Mouse (Mus musculus) skeletal muscle tissue, adult 2 months (tissue): ENCODE results near the gene Dnaja2.

Experiments used
- DNase-seq: peaks from one replicate; pipeline ENCODE4 v3.0.0-alpha.2; 2012; ENCODE audit warnings: low read depth, low spot score

Gene Dnaja2

GRCm38 (mm10) chr8:85555181-85556145 lies at the start of gene Dnaja2:
TSS of gene Dnaja2 (minus strand) at chr8:85555344.
- DNase-seq = peak; percentile 87

GRCm38 (mm10) chr8:85604201-85604600 lies 49.1 kb upstream of the Dnaja2 start:
- no peak for DNase-seq

DNA sequence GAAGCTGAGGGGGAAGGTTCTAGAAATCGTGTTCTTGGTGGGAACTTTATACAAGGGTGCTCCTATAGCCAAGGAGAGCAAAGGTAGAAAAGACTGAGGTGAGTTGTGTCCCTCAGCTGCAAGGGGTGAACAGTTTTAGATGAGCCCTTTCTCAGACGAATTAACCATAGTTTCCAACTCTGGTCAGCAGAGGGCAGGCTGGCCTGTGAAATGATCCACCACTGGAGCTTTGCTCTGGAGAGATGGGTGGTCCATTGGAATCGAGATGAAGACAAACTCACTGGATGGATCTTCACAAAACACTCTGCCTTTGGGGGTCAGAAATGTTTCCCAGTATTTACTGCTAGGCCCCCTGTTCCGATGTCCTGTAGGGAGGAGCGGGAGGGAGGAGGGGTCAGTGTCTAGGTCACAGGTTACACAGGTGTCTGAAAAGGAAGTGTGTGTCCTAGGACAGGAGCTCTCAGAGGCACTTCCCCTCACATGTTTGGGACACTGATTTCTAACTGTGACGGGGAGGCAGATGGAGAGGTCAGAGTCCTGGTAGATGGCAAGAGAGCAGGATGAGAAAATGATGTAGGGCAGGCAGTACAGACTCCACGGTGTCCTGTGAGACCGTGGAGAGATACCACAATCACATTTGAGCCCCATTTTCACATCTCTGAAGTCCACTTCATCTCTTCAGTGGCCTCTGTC lies 48.2 kb upstream of the Dnaja2 start:
- no peak for DNase-seq

- no peak for DNase-seq
These were observed 47.6 kb upstream of the Dnaja2 start for GRCm38 (mm10) chr8:85602737-85603136.

DNA sequence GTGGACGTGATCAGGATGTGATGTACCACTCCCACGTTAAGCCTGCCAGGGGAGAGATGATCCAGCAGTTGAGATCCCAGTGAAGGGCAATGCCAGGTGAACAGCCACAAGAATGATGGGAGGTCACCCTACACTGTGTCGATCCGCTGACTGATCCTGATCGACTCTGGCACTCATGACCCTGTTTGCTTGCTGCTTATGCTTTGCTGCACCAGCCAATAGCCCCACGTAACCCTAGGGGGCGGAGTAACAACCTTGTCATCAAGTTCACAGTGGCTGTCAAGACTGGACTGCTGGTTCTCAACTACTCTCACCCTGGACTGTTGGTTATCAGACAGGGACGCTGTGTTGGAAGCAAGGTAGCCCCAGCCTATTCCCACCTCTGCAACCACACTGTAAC lies 46.6 kb upstream of the Dnaja2 start:
- no peak for DNase-seq

DNA sequence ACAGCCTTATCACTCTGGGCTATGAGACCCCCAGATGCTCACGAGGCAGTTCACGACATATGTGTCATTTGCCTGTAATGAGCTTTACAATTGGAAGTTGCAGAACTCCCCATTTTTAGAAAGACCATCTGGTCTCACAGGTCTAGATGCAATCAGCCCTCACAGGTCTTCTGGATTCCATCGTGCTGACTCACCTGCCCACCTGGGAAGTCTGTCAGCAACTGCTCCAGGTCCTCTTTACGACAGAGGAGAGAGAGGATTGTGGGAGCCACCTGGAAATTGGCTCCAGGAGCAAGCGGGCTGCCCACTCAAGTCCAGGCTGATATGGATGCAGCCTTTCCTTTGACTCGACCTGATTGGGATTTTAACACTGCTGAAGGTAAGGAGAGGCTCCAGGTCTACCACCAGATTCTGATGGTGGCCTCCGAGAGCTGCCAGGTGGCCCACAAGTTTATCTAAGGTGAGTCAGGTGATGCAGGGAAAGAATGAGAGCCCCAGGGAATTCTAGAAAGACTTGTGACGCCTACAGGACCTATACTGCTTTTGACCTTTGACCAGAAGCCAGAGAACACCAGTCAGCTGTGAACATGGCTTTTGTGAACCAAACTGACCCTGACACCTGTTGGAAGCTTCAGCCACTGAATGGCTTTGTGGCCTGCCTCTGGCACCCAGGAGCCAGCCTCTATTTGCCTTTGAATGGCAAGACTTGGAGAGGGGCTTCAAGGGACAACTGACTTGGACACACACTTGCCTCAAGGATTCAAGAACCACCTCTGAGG lies 42.5 kb upstream of the Dnaja2 start:
- DNase-seq = no peak

- DNase-seq = no peak
These were observed 40.2 kb upstream of the Dnaja2 start for GRCm38 (mm10) chr8:85595391-85595790.

- DNase-seq = no peak
These were observed 39.8 kb upstream of the Dnaja2 start for GRCm38 (mm10) chr8:85594983-85595382.

- no peak for DNase-seq
These were observed 38.2 kb upstream of the Dnaja2 start for GRCm38 (mm10) chr8:85593324-85593723.

GRCm38 (mm10) chr8:85591532-85591931 lies 36.4 kb upstream of the Dnaja2 start:
- DNase-seq = no peak

GRCm38 (mm10) chr8:85590258-85590657 lies 35.1 kb upstream of the Dnaja2 start:
- no peak for DNase-seq

- DNase-seq = peak; percentile 44
These were observed 33.5 kb upstream of the Dnaja2 start for GRCm38 (mm10) chr8:85588596-85588995.

DNA sequence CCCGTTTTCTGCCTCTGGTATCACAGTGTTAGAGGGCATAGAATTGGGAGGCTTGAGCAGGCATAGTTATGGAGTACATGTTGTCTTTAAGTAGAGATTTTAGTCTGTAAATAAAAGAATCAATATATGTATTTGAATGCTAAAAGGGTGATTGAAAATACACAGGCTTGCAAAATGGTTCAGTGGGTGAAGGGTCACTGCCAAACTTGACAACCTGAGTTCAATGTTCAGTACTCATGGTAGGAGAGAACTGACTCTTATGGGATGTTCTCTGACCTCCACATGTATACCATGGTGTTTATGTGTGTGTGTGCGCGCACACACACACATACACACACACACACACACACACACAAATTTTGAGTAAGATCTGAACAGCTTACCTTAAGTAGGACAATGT lies 22.5 kb upstream of the Dnaja2 start:
- no peak for DNase-seq

GRCm38 (mm10) chr8:85573972-85574496 lies 18.9 kb upstream of the Dnaja2 start:
- no peak for DNase-seq

- DNase-seq = no peak
These were observed 15.3 kb upstream of the Dnaja2 start for GRCm38 (mm10) chr8:85570466-85570865.

GRCm38 (mm10) chr8:85567801-85568200 lies 12.7 kb upstream of the Dnaja2 start:
- no peak for DNase-seq

GRCm38 (mm10) chr8:85565186-85565585 lies 10.0 kb upstream of the Dnaja2 start:
- DNase-seq = no peak

DNA sequence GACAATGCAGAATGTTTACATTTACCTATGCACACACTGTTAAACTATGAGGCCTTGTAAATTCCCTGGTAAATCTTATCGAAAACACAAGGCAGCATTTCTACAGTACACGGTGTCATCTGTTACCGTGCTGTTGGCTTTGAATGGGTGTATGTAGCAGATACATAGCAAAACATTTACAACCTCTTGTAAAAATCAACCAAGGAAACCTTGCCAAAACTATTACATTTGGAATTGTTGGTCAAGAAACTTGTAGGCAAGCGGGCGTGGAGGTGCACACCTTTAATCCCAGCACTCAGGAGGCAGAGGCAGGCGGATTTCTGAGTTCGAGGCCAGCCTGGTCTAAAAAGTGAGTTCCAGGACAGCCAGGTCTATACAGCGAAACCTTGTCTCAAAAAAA lies 8.2 kb upstream of the Dnaja2 start:
- no peak for DNase-seq

- no peak for DNase-seq
These were observed 4.8 kb upstream of the Dnaja2 start for GRCm38 (mm10) chr8:85559966-85560365.

DNA sequence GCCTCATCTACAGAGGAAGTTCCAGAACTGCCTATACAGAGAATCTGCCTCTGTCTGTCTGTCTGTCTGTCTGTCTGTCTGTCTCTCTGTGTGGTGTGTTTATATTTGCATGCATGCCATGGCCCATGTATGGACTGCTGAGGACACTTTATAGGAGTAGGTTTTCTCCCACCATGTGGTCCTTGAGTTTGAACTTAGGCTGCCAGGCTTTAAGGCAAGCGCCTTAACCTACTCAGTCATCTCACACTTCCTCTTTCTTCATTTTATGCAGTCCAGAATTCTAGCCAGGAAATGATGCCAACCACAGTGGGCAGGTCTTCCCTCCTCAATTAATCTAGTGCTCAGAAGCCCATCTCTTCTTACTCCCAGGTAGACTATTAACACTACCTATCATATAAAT lies 4.1 kb upstream of the Dnaja2 start:
- DNase-seq = no peak

GRCm38 (mm10) chr8:85557601-85557986 lies 2.5 kb upstream of the Dnaja2 start:
- DNase-seq = peak; percentile 51
